Mouse (Mus musculus): ENCODE measurements around the gene Lgals9.
"Not testable (repeated sequence)": the region's sequence is repeated elsewhere in the genome, so short reads cannot be mapped to it uniquely, and the experiment has no call there.

Gene Lgals9

GRCm38 (mm10) chr11:79012529-79012928 is 27.8 kb upstream of the Lgals9 start:
- in situ Hi-C loops (cut with MboI; ENCODE audit: low pct_unique_long_range_greater_than_20kb in 1 of 2, low sequenced_read_pairs in 2 of 2, unreplicated experiment in 1 of 2): no loop called here

- in situ Hi-C loops (cut with MboI; ENCODE audit: low pct_unique_long_range_greater_than_20kb in 1 of 2, low sequenced_read_pairs in 2 of 2, unreplicated experiment in 1 of 2): no loop called here
Measured at GRCm38 (mm10) chr11:79008891-79009290, 24.1 kb upstream of the Lgals9 start.

GRCm38 (mm10) chr11:79008007-79008775 is 23.4 kb upstream of the Lgals9 start:
- in situ Hi-C loops (cut with MboI; ENCODE audit: low pct_unique_long_range_greater_than_20kb in 1 of 2, low sequenced_read_pairs in 2 of 2, unreplicated experiment in 1 of 2): no loop called here

GRCm38 (mm10) chr11:79007356-79007755 is 22.6 kb upstream of the Lgals9 start:
- in situ Hi-C loops (cut with MboI; ENCODE audit: low pct_unique_long_range_greater_than_20kb in 1 of 2, low sequenced_read_pairs in 2 of 2, unreplicated experiment in 1 of 2): not testable (repeated sequence)

GRCm38 (mm10) chr11:79006417-79006816 is 21.7 kb upstream of the Lgals9 start:
- in situ Hi-C loops (cut with MboI; ENCODE audit: low pct_unique_long_range_greater_than_20kb in 1 of 2, low sequenced_read_pairs in 2 of 2, unreplicated experiment in 1 of 2): no loop called here

- in situ Hi-C loops (cut with MboI; ENCODE audit: low pct_unique_long_range_greater_than_20kb in 1 of 2, low sequenced_read_pairs in 2 of 2, unreplicated experiment in 1 of 2): no loop called here
Measured at GRCm38 (mm10) chr11:79005578-79006394, 21.0 kb upstream of the Lgals9 start.

GRCm38 (mm10) chr11:79003769-79004638 is 19.3 kb upstream of the Lgals9 start:
- in situ Hi-C loops (cut with MboI; ENCODE audit: low pct_unique_long_range_greater_than_20kb in 1 of 2, low sequenced_read_pairs in 2 of 2, unreplicated experiment in 1 of 2): no loop called here

GRCm38 (mm10) chr11:79003053-79003768 is 18.5 kb upstream of the Lgals9 start:
- in situ Hi-C loops (cut with MboI; ENCODE audit: low pct_unique_long_range_greater_than_20kb in 1 of 2, low sequenced_read_pairs in 2 of 2, unreplicated experiment in 1 of 2): no loop called here

GRCm38 (mm10) chr11:79002551-79002951 is 17.8 kb upstream of the Lgals9 start:
- in situ Hi-C loops (cut with MboI; ENCODE audit: low pct_unique_long_range_greater_than_20kb in 1 of 2, low sequenced_read_pairs in 2 of 2, unreplicated experiment in 1 of 2): no loop called here

- in situ Hi-C loops (cut with MboI; ENCODE audit: low pct_unique_long_range_greater_than_20kb in 1 of 2, low sequenced_read_pairs in 2 of 2, unreplicated experiment in 1 of 2): no loop called here
Measured at GRCm38 (mm10) chr11:79001871-79002270, 17.1 kb upstream of the Lgals9 start.

- in situ Hi-C loops (cut with MboI; ENCODE audit: low pct_unique_long_range_greater_than_20kb in 1 of 2, low sequenced_read_pairs in 2 of 2, unreplicated experiment in 1 of 2): no loop called here
Measured at GRCm38 (mm10) chr11:78999118-78999517, 14.4 kb upstream of the Lgals9 start.

- in situ Hi-C loops (cut with MboI; ENCODE audit: low pct_unique_long_range_greater_than_20kb in 1 of 2, low sequenced_read_pairs in 2 of 2, unreplicated experiment in 1 of 2): not testable (repeated sequence)
Measured at GRCm38 (mm10) chr11:78990875-78991543, 6.3 kb upstream of the Lgals9 start.

- in situ Hi-C loops (cut with MboI; ENCODE audit: low pct_unique_long_range_greater_than_20kb in 1 of 2, low sequenced_read_pairs in 2 of 2, unreplicated experiment in 1 of 2): no loop called here
Measured at GRCm38 (mm10) chr11:78990096-78990495, 5.3 kb upstream of the Lgals9 start.

- in situ Hi-C loops (cut with MboI; ENCODE audit: low pct_unique_long_range_greater_than_20kb in 1 of 2, low sequenced_read_pairs in 2 of 2, unreplicated experiment in 1 of 2): not testable (repeated sequence)
Measured at GRCm38 (mm10) chr11:78989206-78989605, 4.5 kb upstream of the Lgals9 start.

GRCm38 (mm10) chr11:78986311-78987002 is 1.7 kb upstream of the Lgals9 start:
- in situ Hi-C loops (cut with MboI; ENCODE audit: low pct_unique_long_range_greater_than_20kb in 1 of 2, low sequenced_read_pairs in 2 of 2, unreplicated experiment in 1 of 2): no loop called here

- in situ Hi-C loops (cut with MboI; ENCODE audit: low pct_unique_long_range_greater_than_20kb in 1 of 2, low sequenced_read_pairs in 2 of 2, unreplicated experiment in 1 of 2): no loop called here
Measured at GRCm38 (mm10) chr11:78985505-78985904, 759 bp upstream of the Lgals9 start.

- in situ Hi-C loops (cut with MboI; ENCODE audit: low pct_unique_long_range_greater_than_20kb in 1 of 2, low sequenced_read_pairs in 2 of 2, unreplicated experiment in 1 of 2): no loop called here
Measured at GRCm38 (mm10) chr11:78983539-78983938, 1.2 kb downstream of the Lgals9 start.
